Mouse (Mus musculus): ENCODE results near the gene Cdc7.

Cdc7 gene

GRCm38 (mm10) chr5:106991300-106991929, 27.3 kb downstream of the Cdc7 start:
- DNase-seq (ENCODE audit: extremely low spot score, low read depth, low spot score): no peak

GRCm38 (mm10) chr5:106994716-106995115, 30.6 kb downstream of the Cdc7 start:
- DNase-seq (ENCODE audit: extremely low spot score, low read depth, low spot score): no peak

GRCm38 (mm10) chr5:106995886-106996538, 31.9 kb downstream of the Cdc7 start:
- no peak for DNase-seq (ENCODE audit: extremely low spot score, low read depth, low spot score)

- DNase-seq (ENCODE audit: extremely low spot score, low read depth, low spot score): no peak
These were observed 32.6 kb downstream of the Cdc7 start for GRCm38 (mm10) chr5:106996539-106997244.

GRCm38 (mm10) chr5:107001396-107002090, 37.4 kb downstream of the Cdc7 start:
- no peak for DNase-seq (ENCODE audit: extremely low spot score, low read depth, low spot score)

GRCm38 (mm10) chr5:107002091-107002416, 37.9 kb downstream of the Cdc7 start:
- no peak for DNase-seq (ENCODE audit: extremely low spot score, low read depth, low spot score)

GRCm38 (mm10) chr5:107009721-107010120, 45.6 kb downstream of the Cdc7 start:
- DNase-seq (ENCODE audit: extremely low spot score, low read depth, low spot score): no peak

GRCm38 (mm10) chr5:107010300-107010699, 46.2 kb downstream of the Cdc7 start:
- no peak for DNase-seq (ENCODE audit: extremely low spot score, low read depth, low spot score)

GRCm38 (mm10) chr5:107011316-107012029, 47.4 kb downstream of the Cdc7 start:
- DNase-seq (ENCODE audit: extremely low spot score, low read depth, low spot score): no peak

GRCm38 (mm10) chr5:107012030-107012715, 48.1 kb downstream of the Cdc7 start:
- no peak for DNase-seq (ENCODE audit: extremely low spot score, low read depth, low spot score)

GRCm38 (mm10) chr5:107013393-107013792, 49.3 kb downstream of the Cdc7 start:
- no peak for DNase-seq (ENCODE audit: extremely low spot score, low read depth, low spot score)

GRCm38 (mm10) chr5:107014146-107014545, 50.0 kb downstream of the Cdc7 start:
- DNase-seq (ENCODE audit: extremely low spot score, low read depth, low spot score): no peak

GRCm38 (mm10) chr5:107015046-107015421, 50.9 kb downstream of the Cdc7 start:
- DNase-seq (ENCODE audit: extremely low spot score, low read depth, low spot score): no peak

GRCm38 (mm10) chr5:107015422-107016081, 51.4 kb downstream of the Cdc7 start:
- DNase-seq (ENCODE audit: extremely low spot score, low read depth, low spot score): no peak

- no peak for DNase-seq (ENCODE audit: extremely low spot score, low read depth, low spot score)
These were observed 52.4 kb downstream of the Cdc7 start for GRCm38 (mm10) chr5:107016538-107016937.

- DNase-seq (ENCODE audit: extremely low spot score, low read depth, low spot score): no peak
These were observed 53.4 kb downstream of the Cdc7 start for GRCm38 (mm10) chr5:107017544-107017943.

GRCm38 (mm10) chr5:107019057-107019456, 54.9 kb downstream of the Cdc7 start:
- no peak for DNase-seq (ENCODE audit: extremely low spot score, low read depth, low spot score)

- no peak for DNase-seq (ENCODE audit: extremely low spot score, low read depth, low spot score)
These were observed 55.8 kb downstream of the Cdc7 start for GRCm38 (mm10) chr5:107019904-107020303.

- DNase-seq (ENCODE audit: extremely low spot score, low read depth, low spot score): no peak
These were observed 56.2 kb downstream of the Cdc7 start for GRCm38 (mm10) chr5:107020366-107020765.
